Mouse (Mus musculus) liver, adult 2 months (tissue): ENCODE data around the gene 1700001K19Rik. TPM values are rescaled to one million over a fixed set of nuclear protein-coding genes. Genes with fewer than 3 reads are reported as not detected.
"Not testable (repeated sequence)": the region's sequence is repeated elsewhere in the genome, so short reads cannot be mapped to it uniquely, and the experiment has no call there.

Source experiments
- DNase-seq: peaks from one replicate; pipeline ENCODE4 v3.0.0-alpha.2; 2011; ENCODE audit warnings: low read depth, low spot score; ENCODE audit errors: extremely low read depth
- H3K27ac ChIP-seq: fragments of 200-500 bp; replicated peaks from 2 replicates; pipeline ENCODE4 v1.5.1; 2012; ENCODE audit warnings: low read depth, mild to moderate bottlenecking, control low read depth, inconsistent platforms, low read length; ENCODE audit not compliant: insufficient read depth
- H3K27me3 ChIP-seq: fragments of 200-500 bp; 2 replicates; pipeline ENCODE4 v1.6.1; 2012; ENCODE audit warnings: mild to moderate bottlenecking, moderate library complexity, low read length, inconsistent platforms; ENCODE audit not compliant: control insufficient read depth, insufficient read depth
- H3K36me3 ChIP-seq: fragments of 200-500 bp; 2 replicates; pipeline ENCODE4 v1.6.1; 2012; ENCODE audit warnings: low read length, inconsistent platforms; ENCODE audit not compliant: control insufficient read depth, insufficient read depth
- H3K4me1 ChIP-seq: fragments of 200-500 bp; 2 replicates; pipeline ENCODE4 v1.6.1; 2011; ENCODE audit warnings: low read length; ENCODE audit not compliant: control insufficient read depth, insufficient read depth
- H3K4me3 ChIP-seq: fragments of 200-500 bp; 2 replicates; pipeline ENCODE4 v1.5.1; 2011; ENCODE audit warnings: low read depth, mild to moderate bottlenecking, control low read depth, low read length, moderate library complexity; ENCODE audit not compliant: insufficient read depth
- H3K79me2 ChIP-seq: fragments of 200-500 bp; 2 replicates; pipeline ENCODE4 v1.6.1; 2012; ENCODE audit warnings: inconsistent platforms, mild to moderate bottlenecking, low read length, moderate library complexity; ENCODE audit not compliant: control insufficient read depth, insufficient read depth
- H3K9ac ChIP-seq: fragments of 200-500 bp; 2 replicates; pipeline ENCODE4 v1.6.1; 2012; ENCODE audit warnings: low read depth, mild to moderate bottlenecking, control low read depth, inconsistent platforms, low read length
- CTCF ChIP-seq: fragments of 200-500 bp; IDR thresholded peaks from 2 replicates; pipeline ENCODE4 v1.5.1; 2011; ENCODE audit warnings: low read depth, low read length, control low read depth
- POLR2A ChIP-seq: fragments of 200-500 bp; IDR thresholded peaks from 2 replicates; pipeline ENCODE4 v1.6.1; 2011; ENCODE audit warnings: low read length, control low read depth; ENCODE audit not compliant: insufficient read depth; ENCODE audit errors: extremely low read depth
- WGBS: fragments of 180-500 bp; shearing (Covaris S2); methylation state at CpG from one replicate; pipeline ENCODE4 v1.1.7; 2018; 5-methylcytosine and 5-hydroxymethylcytosine counted together
- polyA plus RNA-seq: library from polyadenylated mRNA; depleted of rRNA; stranded (reverse); fragments of >200 nt; gene quantifications from 2 replicates; pipeline ENCODE4 v1.2.3, GENCODE M21; 2012
- total RNA-seq: library from RNA; depleted of rRNA; stranded (reverse); fragments of >200 nt; gene quantifications from 2 replicates; pipeline ENCODE4 v1.2.3, GENCODE M21; 2014

Gene 1700001K19Rik
- total and polyA plus RNA-seq, 2 experiments, result not detected

DNA sequence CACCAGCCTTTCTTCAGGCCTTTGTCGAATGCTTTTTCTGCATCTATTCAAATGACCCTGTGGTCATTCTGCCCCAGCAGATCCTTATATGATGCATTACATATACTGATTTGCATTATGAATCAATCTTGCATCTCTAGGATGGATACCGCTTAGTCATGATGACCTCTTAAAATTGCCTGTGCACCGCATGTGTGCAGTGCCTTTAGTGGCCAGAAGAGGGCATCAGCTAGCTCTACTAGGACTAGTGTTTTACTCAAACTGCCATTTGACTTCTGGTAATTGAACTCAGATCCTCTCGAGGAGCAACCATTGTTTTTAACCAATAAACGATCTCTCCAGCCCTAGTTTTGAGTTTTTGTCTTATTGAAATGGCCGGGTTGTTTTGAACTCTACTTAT, 31.4 kb upstream of the 1700001K19Rik start:
- no peaks in the 10 kb centered on the region for H3K79me2 ChIP-seq
- no peak overlapping the region for H3K4me3 ChIP-seq
- no peak overlapping the region for H3K27ac ChIP-seq
- H3K36me3 ChIP-seq, result no peaks in the 10 kb centered on the region
- no peak for DNase-seq
- H3K27me3 ChIP-seq, result no peaks in the 10 kb centered on the region
- H3K9ac ChIP-seq, result no peak overlapping the region
- 97% methylated on average over 6 of the region's 6 CpGs for WGBS
- TF ChIP-seq POLR2A, result no peak
- peak; percentile 23; the same call in 1 of the 2 replicates for TF ChIP-seq CTCF
- H3K4me1 ChIP-seq, result no peaks in the 10 kb centered on the region

DNA sequence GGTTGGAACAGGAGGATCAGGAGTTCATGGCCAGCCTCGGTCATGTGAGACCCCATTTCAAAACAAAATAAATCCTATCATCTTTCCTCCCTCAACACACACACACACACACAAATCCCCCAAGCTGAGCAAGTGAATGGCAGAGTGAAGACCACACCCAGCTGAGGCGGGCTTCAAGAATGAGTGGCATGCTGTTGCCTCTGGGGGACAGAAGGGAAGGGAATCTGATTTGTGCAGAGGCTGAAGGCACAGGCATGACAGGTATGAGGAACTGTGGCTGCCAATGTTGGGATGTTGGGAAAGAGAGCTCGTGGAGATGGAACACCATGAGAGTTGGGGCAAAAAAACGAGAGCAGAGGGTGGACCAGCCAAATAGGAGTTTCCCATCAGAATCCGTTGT, 28.9 kb upstream of the 1700001K19Rik start:
- H3K27ac ChIP-seq, result no peak overlapping the region
- no peak overlapping the region for H3K9ac ChIP-seq
- no peaks in the 10 kb centered on the region for H3K27me3 ChIP-seq
- H3K79me2 ChIP-seq, result no peaks in the 10 kb centered on the region
- TF ChIP-seq CTCF (no peak), POLR2A (no peak)
- DNase-seq, result no peak
- no peaks in the 10 kb centered on the region for H3K36me3 ChIP-seq
- no peak overlapping the region for H3K4me3 ChIP-seq
- peaks cover 2% of the 10 kb centered on the region; the same call in 1 of the 2 replicates for H3K4me1 ChIP-seq
- WGBS, result 66% methylated on average over 5 of the region's 5 CpGs

DNA sequence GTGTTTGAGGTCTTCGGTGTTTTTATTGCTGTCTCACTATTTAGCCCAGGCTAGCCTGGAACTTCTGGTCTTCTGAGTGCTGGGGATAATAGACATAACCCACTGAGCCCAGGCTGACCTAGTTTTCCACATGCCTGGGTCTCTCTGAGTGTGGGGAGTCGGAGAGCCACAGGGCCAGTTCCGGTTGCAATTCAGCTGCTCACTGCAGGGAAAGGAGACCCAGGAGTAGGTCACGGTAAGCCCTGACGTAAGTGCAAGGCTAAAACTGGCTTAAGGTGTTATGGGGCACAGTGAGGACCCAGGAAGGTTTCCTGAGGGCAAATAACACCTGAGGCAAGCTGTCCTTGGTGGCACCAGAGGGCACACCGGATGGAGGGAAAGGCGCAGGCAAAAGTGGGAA, 25.0 kb upstream of the 1700001K19Rik start:
- no peak for DNase-seq
- WGBS, result 96% methylated on average over 7 of the region's 7 CpGs
- H3K27ac ChIP-seq, result no peak overlapping the region
- peaks cover 5% of the 10 kb centered on the region; the same call in 1 of the 2 replicates for H3K4me1 ChIP-seq
- no peak overlapping the region for H3K9ac ChIP-seq
- H3K27me3 ChIP-seq, result no peaks in the 10 kb centered on the region
- no peaks in the 10 kb centered on the region for H3K36me3 ChIP-seq
- TF ChIP-seq CTCF (no peak), POLR2A (no peak)
- no peaks in the 10 kb centered on the region for H3K79me2 ChIP-seq
- no peak overlapping the region for H3K4me3 ChIP-seq

DNA sequence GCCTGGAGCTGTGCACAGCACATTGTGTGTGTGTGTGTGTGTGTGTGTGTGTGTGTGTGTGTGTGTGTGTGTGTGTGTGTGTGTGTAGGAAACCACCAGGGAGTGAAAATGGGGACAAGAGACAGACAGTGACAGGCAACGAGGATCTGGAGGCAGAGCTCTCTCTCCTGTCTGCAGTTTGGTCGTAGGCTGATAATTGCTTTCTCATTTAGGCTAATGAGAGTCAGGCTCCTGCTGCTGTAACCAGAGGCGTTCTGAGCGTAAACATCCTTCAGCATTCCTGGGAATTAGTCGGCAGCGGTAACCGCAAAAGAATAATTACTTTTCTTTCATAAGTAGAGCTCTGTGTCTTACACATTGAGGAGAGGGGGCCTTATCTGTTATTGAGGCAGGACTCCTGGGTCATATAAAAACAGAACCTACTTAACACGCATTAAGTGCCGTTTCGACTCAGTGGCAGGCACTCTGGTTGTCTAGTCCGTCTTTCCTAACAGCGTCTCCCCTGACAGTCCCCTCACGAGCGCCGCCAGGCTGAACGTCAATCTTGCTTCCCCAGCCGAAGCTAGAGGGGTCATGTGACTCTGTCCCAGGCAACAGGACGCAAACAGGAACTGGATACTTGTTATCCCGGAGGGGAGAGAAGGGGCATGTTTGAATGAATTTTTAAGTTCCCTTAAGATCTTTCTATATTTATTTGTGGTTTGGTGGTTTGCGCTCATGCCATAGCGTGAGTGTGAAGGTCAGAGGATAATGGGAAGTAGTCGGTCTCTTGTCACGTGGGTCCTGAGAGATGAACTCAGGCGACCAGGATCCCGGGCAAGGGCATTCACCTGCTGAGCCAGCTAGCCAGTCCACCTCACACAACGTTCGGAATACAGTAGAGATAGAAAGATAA, 24.2 kb upstream of the 1700001K19Rik start:
- DNase-seq, result peak; percentile 75
- H3K27me3 ChIP-seq, result no peaks in the 10 kb centered on the region
- peak overlapping the region; percentile 29 for H3K4me3 ChIP-seq
- H3K27ac ChIP-seq, result peak overlapping the region; percentile 20
- H3K79me2 ChIP-seq, result no peaks in the 10 kb centered on the region
- peaks cover 5% of the 10 kb centered on the region; the same call in 1 of the 2 replicates for H3K4me1 ChIP-seq
- TF ChIP-seq POLR2A (no peak), CTCF (0 out of 2 replicates have a peak, but pooled peaks have one; percentile 15)
- H3K36me3 ChIP-seq, result no peaks in the 10 kb centered on the region
- peak overlapping the region; percentile 58 for H3K9ac ChIP-seq
- 6% methylated on average over 27 of the region's 27 CpGs for WGBS

DNA sequence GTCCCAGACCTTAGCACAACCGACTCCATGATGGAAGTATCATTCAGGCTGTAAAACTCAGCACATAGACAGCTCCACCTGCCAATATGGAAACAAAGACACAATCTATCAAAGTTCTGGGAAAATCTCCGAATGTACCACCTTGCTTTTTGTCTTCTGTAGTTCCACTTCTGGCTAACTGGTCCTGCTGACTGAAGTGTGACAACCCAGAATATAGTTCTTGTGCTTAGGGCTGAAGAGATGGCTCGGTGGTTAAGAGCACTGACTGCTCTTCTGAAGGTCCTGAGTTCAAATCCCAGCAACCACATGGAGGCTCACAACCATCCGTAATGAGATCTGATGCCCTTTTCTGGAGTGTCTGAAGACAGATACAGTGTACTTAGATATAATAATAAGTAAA, 23.0 kb upstream of the 1700001K19Rik start:
- H3K27me3 ChIP-seq, H3K36me3 ChIP-seq, H3K4me3 ChIP-seq, H3K9ac ChIP-seq, H3K4me1 ChIP-seq, H3K79me2 ChIP-seq, DNase-seq, H3K27ac ChIP-seq: not testable (repeated sequence)
- 97% methylated on average over 4 of the region's 4 CpGs for WGBS

DNA sequence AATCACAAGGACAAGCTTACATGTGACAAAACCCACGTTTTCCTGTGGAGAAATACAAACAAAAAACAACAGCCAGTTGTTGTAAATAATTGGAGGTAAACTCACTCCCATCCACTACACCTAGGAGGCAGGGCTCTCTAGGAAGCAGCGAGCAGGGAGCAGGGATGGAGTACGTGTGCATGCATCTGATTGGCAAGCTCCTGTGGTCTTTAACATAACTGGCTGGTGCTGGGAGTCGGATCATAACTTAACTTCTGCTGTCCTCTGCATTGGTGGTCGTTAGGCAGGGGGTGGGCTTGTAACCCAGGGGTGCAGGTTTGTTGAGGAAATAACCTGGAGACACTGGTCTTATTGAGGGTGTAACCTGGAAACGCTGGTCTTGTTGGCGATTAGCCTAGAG, 21.3 kb upstream of the 1700001K19Rik start:
- H3K27ac ChIP-seq, result no peak overlapping the region
- H3K4me1 ChIP-seq, result peaks cover 5% of the 10 kb centered on the region; the same call in 1 of the 2 replicates

More for the DNA sequence above, 21.3 kb upstream of the 1700001K19Rik start:
- Histone ChIP-seq H3K36me3 (no peaks in the 10 kb centered on the region), H3K27me3 (no peaks in the 10 kb centered on the region), H3K4me3 (no peak overlapping the region), H3K79me2 (no peaks in the 10 kb centered on the region), H3K9ac (no peak overlapping the region)
- 77% methylated on average over 7 of the region's 7 CpGs for WGBS
- no peak for DNase-seq
- no peak for TF ChIP-seq CTCF
- TF ChIP-seq POLR2A, result no peak
